Mouse (Mus musculus): Measurements from ENCODE around the gene Madd. TPM values are rescaled to one million over a fixed set of nuclear protein-coding genes. Genes with fewer than 3 reads are reported as not detected.

Madd gene
- polyA plus RNA-seq, 1 experiment, result not detected

GRCm38 (mm10) chr2:91182405-91183147 is 1.1 kb downstream of the Madd start:
- TF ChIP-seq CTCF (IDR thresholded peaks at IDR 0.05; ENCODE audit: insufficient read depth, low read depth, low read length) (no peak), POLR2A (IDR thresholded peaks at IDR 0.05; ENCODE audit: insufficient read depth, low read depth, low read length) (peak; percentile 62; the same call in 1 of the 2 replicates)
- 1% methylated on average over 81 of the region's 81 CpGs for WGBS
- peaks cover 8% of the 10 kb centered on the region for H3K4me1 ChIP-seq (ENCODE audit: control insufficient read depth, insufficient read depth, low read length)
- peak overlapping the region; percentile 80 for H3K4me3 ChIP-seq (ENCODE audit: insufficient read depth, low read depth, low read length)
- peak overlapping the region; percentile 78 for H3K27ac ChIP-seq (ENCODE audit: insufficient read depth, low read depth, low read length)

GRCm38 (mm10) chr2:91182016-91182404 is 1.6 kb downstream of the Madd start:
- TF ChIP-seq POLR2A (IDR thresholded peaks at IDR 0.05; ENCODE audit: insufficient read depth, low read depth, low read length), result no peak
- no peak for TF ChIP-seq CTCF (IDR thresholded peaks at IDR 0.05; ENCODE audit: insufficient read depth, low read depth, low read length)
- 5% methylated on average over 8 of the region's 8 CpGs for WGBS
- Histone ChIP-seq H3K4me1 (ENCODE audit: control insufficient read depth, insufficient read depth, low read length) (peaks cover 5% of the 10 kb centered on the region), H3K27ac (ENCODE audit: insufficient read depth, low read depth, low read length) (peak overlapping the region; percentile 52; the same call in 1 of the 2 replicates), H3K4me3 (ENCODE audit: insufficient read depth, low read depth, low read length) (peak overlapping the region; percentile 80)

GRCm38 (mm10) chr2:91180706-91181105 is 2.9 kb downstream of the Madd start:
- Histone ChIP-seq H3K4me3 (ENCODE audit: insufficient read depth, low read depth, low read length) (no peak overlapping the region), H3K4me1 (ENCODE audit: control insufficient read depth, insufficient read depth, low read length) (peaks cover 8% of the 10 kb centered on the region), H3K27ac (ENCODE audit: insufficient read depth, low read depth, low read length) (no peak overlapping the region)
- 26% methylated on average over 5 of the region's 5 CpGs for WGBS
- TF ChIP-seq CTCF (IDR thresholded peaks at IDR 0.05; ENCODE audit: insufficient read depth, low read depth, low read length), result no peak
- TF ChIP-seq POLR2A (IDR thresholded peaks at IDR 0.05; ENCODE audit: insufficient read depth, low read depth, low read length), result no peak

GRCm38 (mm10) chr2:91179825-91180224 is 3.8 kb downstream of the Madd start:
- H3K4me3 ChIP-seq (ENCODE audit: insufficient read depth, low read depth, low read length), result no peak overlapping the region
- TF ChIP-seq CTCF (IDR thresholded peaks at IDR 0.05; ENCODE audit: insufficient read depth, low read depth, low read length), result no peak
- TF ChIP-seq POLR2A (IDR thresholded peaks at IDR 0.05; ENCODE audit: insufficient read depth, low read depth, low read length), result no peak
- WGBS, result 31% methylated on average over 4 of the region's 4 CpGs
- H3K27ac ChIP-seq (ENCODE audit: insufficient read depth, low read depth, low read length), result no peak overlapping the region
- H3K4me1 ChIP-seq (ENCODE audit: control insufficient read depth, insufficient read depth, low read length), result peaks cover 8% of the 10 kb centered on the region

GRCm38 (mm10) chr2:91176234-91176633 is 7.4 kb downstream of the Madd start:
- H3K27ac ChIP-seq (ENCODE audit: insufficient read depth, low read depth, low read length), result no peak overlapping the region
- H3K4me1 ChIP-seq (ENCODE audit: control insufficient read depth, insufficient read depth, low read length), result 0 out of 2 replicates have a peak, but pooled peaks cover 3% of the 10 kb centered on the region
- TF ChIP-seq CTCF (IDR thresholded peaks at IDR 0.05; ENCODE audit: insufficient read depth, low read depth, low read length) (no peak), POLR2A (IDR thresholded peaks at IDR 0.05; ENCODE audit: insufficient read depth, low read depth, low read length) (no peak)
- WGBS, result 61% methylated on average over 6 of the region's 6 CpGs
- no peak overlapping the region for H3K4me3 ChIP-seq (ENCODE audit: insufficient read depth, low read depth, low read length)

DNA sequence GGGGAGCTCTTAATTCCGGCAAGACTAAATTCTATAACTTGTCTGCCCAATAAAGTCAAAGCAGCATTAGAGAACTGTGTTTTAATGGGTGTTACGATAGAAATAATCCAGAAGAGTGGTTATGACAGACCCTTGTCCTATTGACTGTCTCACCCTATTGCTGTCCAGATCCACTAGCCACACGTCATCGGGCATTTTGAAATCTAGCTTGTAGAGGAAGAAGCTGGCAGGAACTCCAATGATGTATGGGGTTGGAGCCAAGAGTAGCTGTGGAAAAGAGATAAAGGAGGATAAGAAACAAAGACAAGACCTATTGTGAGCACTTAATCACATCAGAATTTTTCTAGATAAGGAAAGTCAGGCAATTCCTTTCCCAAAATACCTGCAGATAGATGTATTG is 8.1 kb downstream of the Madd start:
- WGBS, result 85% methylated on average over 4 of the region's 4 CpGs
- Histone ChIP-seq H3K4me3 (ENCODE audit: insufficient read depth, low read depth, low read length) (no peak overlapping the region), H3K27ac (ENCODE audit: insufficient read depth, low read depth, low read length) (no peak overlapping the region), H3K4me1 (ENCODE audit: control insufficient read depth, insufficient read depth, low read length) (0 out of 2 replicates have a peak, but pooled peaks cover 3% of the 10 kb centered on the region)
- TF ChIP-seq CTCF (IDR thresholded peaks at IDR 0.05; ENCODE audit: insufficient read depth, low read depth, low read length) (no peak), POLR2A (IDR thresholded peaks at IDR 0.05; ENCODE audit: insufficient read depth, low read depth, low read length) (no peak)

DNA sequence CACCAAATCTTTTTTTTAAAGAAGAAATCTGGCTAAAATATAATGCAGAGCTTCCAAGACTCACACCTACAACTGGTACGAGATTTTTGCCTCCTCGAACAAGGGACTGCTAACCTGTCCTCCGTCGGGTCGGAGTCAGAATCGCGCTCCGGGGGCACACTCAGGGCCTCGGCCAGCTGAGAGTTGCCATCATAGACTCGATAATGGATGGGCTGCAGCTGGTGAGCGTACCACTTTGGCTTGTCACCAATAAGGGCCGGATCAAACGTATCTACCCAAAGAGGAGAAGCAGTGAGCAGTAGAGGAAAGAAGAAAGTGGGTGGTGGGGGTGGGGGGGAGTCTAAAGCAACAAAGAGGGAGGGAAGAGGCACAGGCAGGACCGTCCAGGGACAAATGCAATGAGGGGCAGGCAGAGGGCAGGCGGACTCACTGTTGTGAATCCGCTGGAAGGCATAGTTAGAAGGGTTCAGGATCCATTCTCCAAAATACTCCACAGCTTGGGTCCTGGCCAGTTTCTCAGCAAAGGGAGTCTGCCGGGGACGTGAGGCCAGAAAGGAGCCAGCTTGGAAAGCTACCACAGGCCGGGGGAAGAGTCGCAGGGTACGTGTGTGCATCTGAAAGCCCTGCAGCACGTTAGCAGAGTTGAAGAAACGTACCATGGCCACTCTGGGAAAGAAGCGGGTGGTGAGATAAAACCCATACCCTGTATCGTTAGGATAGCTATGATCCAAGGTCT is 13.9 kb downstream of the Madd start:
- Histone ChIP-seq H3K4me3 (ENCODE audit: insufficient read depth, low read depth, low read length) (no peak overlapping the region), H3K4me1 (ENCODE audit: control insufficient read depth, insufficient read depth, low read length) (peaks cover 6% of the 10 kb centered on the region; the same call in 1 of the 2 replicates), H3K27ac (ENCODE audit: insufficient read depth, low read depth, low read length) (no peak overlapping the region)
- WGBS, result 67% methylated on average over 25 of the region's 25 CpGs
- TF ChIP-seq CTCF (IDR thresholded peaks at IDR 0.05; ENCODE audit: insufficient read depth, low read depth, low read length), result no peak
- TF ChIP-seq POLR2A (IDR thresholded peaks at IDR 0.05; ENCODE audit: insufficient read depth, low read depth, low read length), result no peak

DNA sequence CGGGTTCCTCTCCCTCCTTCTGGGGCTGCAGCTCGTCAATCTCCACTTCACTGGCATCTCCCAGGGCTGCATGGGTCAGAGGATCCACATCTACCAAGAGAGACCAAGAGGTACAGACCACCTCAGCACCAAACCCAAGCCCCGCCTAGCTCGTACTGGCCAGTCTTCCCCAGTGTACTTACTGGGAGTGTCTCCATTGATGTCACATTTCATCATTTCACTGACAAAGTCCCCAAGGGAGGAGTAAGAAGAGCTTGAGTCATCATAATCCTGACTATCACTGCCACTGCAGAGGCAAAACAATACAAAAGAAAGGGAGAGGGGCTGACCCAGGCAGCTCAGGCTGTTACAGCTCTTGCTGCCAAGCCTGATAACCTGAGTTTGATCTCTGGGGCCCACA is 16.0 kb downstream of the Madd start:
- Histone ChIP-seq H3K27ac (ENCODE audit: insufficient read depth, low read depth, low read length) (no peak overlapping the region), H3K4me1 (ENCODE audit: control insufficient read depth, insufficient read depth, low read length) (peaks cover 6% of the 10 kb centered on the region; the same call in 1 of the 2 replicates), H3K4me3 (ENCODE audit: insufficient read depth, low read depth, low read length) (no peak overlapping the region)
- no peak for TF ChIP-seq CTCF (IDR thresholded peaks at IDR 0.05; ENCODE audit: insufficient read depth, low read depth, low read length)
- no peak for TF ChIP-seq POLR2A (IDR thresholded peaks at IDR 0.05; ENCODE audit: insufficient read depth, low read depth, low read length)
- whole genome bisulfite sequencing, result 75% methylated on average over 4 of the region's 4 CpGs

GRCm38 (mm10) chr2:91164991-91165390 is 18.6 kb downstream of the Madd start:
- TF ChIP-seq POLR2A (IDR thresholded peaks at IDR 0.05; ENCODE audit: insufficient read depth, low read depth, low read length), result no peak
- no peak for TF ChIP-seq CTCF (IDR thresholded peaks at IDR 0.05; ENCODE audit: insufficient read depth, low read depth, low read length)
- 93% methylated on average over 6 of the region's 6 CpGs for WGBS
- H3K27ac ChIP-seq (ENCODE audit: insufficient read depth, low read depth, low read length), result no peak overlapping the region
- peaks cover 5% of the 10 kb centered on the region; the same call in 1 of the 2 replicates for H3K4me1 ChIP-seq (ENCODE audit: control insufficient read depth, insufficient read depth, low read length)
- H3K4me3 ChIP-seq (ENCODE audit: insufficient read depth, low read depth, low read length), result no peak overlapping the region
